Mouse (Mus musculus): Measurements from ENCODE around the gene Fasl.

The Fasl gene

GRCm38 (mm10) chr1:161756547-161756946 lies 31.7 kb downstream of the Fasl start:
- DNase-seq (ENCODE audit: inconsistent ontology term) = no peak

GRCm38 (mm10) chr1:161751311-161751710 lies 37.0 kb downstream of the Fasl start:
- no peak for DNase-seq (ENCODE audit: inconsistent ontology term)

GRCm38 (mm10) chr1:161750471-161751041 lies 37.7 kb downstream of the Fasl start:
- DNase-seq (ENCODE audit: inconsistent ontology term) = no peak

GRCm38 (mm10) chr1:161748685-161749084 lies 39.6 kb downstream of the Fasl start:
- DNase-seq (ENCODE audit: inconsistent ontology term) = no peak

GRCm38 (mm10) chr1:161748138-161748537 lies 40.2 kb downstream of the Fasl start:
- DNase-seq (ENCODE audit: inconsistent ontology term) = peak; percentile 36

- DNase-seq (ENCODE audit: inconsistent ontology term) = no peak
Measured at GRCm38 (mm10) chr1:161746542-161747302, 41.6 kb downstream of the Fasl start.

GRCm38 (mm10) chr1:161744855-161745254 lies 43.4 kb downstream of the Fasl start:
- DNase-seq (ENCODE audit: inconsistent ontology term) = no peak

- DNase-seq (ENCODE audit: inconsistent ontology term) = no peak
Measured at GRCm38 (mm10) chr1:161744209-161744608, 44.1 kb downstream of the Fasl start.

GRCm38 (mm10) chr1:161742481-161743267 lies 45.6 kb downstream of the Fasl start:
- no peak for DNase-seq (ENCODE audit: inconsistent ontology term)

- no peak for DNase-seq (ENCODE audit: inconsistent ontology term)
Measured at GRCm38 (mm10) chr1:161736848-161737247, 51.4 kb downstream of the Fasl start.

- no peak for DNase-seq (ENCODE audit: inconsistent ontology term)
Measured at GRCm38 (mm10) chr1:161736255-161736654, 52.0 kb downstream of the Fasl start.

- no peak for DNase-seq (ENCODE audit: inconsistent ontology term)
Measured at GRCm38 (mm10) chr1:161735465-161736046, 52.7 kb downstream of the Fasl start.

- peak; percentile 85 for DNase-seq (ENCODE audit: inconsistent ontology term)
Measured at GRCm38 (mm10) chr1:161734741-161735211, 53.5 kb downstream of the Fasl start.

- no peak for DNase-seq (ENCODE audit: inconsistent ontology term)
Measured at GRCm38 (mm10) chr1:161734314-161734713, 54.0 kb downstream of the Fasl start.
